Mouse (Mus musculus) midbrain, embryonic 14.5 days (tissue): ENCODE measurements at regions not wholly inside any gene's neighbourhood (a gene's known extent, or its start where the extent isn't known, plus 50 kb on each side); places are given as distances from the start of the nearest gene placed in this dataset.

Source experiments
- ATAC-seq: fragments of 200-750 bp; cut with Nextera tagmentation; 2 replicates; pipeline ENCODE4 v1.8.0; 2017; ENCODE audit warnings: moderate number of reproducible peaks, moderate library complexity; ENCODE audit not compliant: low FRiP score, low TSS enrichment
- DNase-seq: peaks from one replicate; pipeline ENCODE4 v3.0.0-alpha.2; 2015
- H3K27ac ChIP-seq: fragments of 300-500 bp; sonication (generic); replicated peaks from 2 replicates; pipeline ENCODE4 v1.5.1; 2014; ENCODE audit warnings: mild to moderate bottlenecking, low read depth, low read length, moderate library complexity
- H3K27me3 ChIP-seq: fragments of 300-500 bp; sonication (generic); 2 replicates; pipeline ENCODE4 v1.6.1; 2014; ENCODE audit warnings: low read length, control low read depth, mixed read lengths; ENCODE audit not compliant: control insufficient read depth, insufficient read depth
- H3K36me3 ChIP-seq: fragments of 300-500 bp; sonication (generic); 2 replicates; pipeline ENCODE4 v1.6.1; 2014; ENCODE audit warnings: low read length, control low read depth; ENCODE audit not compliant: control insufficient read depth, insufficient read depth
- H3K4me1 ChIP-seq: fragments of 300-500 bp; sonication (generic); 2 replicates; pipeline ENCODE4 v1.6.1; 2014; ENCODE audit warnings: mild to moderate bottlenecking, antibody characterized with exemption, low read length, control low read depth; ENCODE audit not compliant: control insufficient read depth, insufficient read depth
- H3K4me2 ChIP-seq: fragments of 300-500 bp; sonication (generic); 2 replicates; pipeline ENCODE4 v1.6.1; 2014; ENCODE audit warnings: mild to moderate bottlenecking, low read length, moderate library complexity
- H3K4me3 ChIP-seq: fragments of 300-500 bp; sonication (generic); replicated peaks from 2 replicates; pipeline ENCODE4 v1.5.1; 2014; ENCODE audit warnings: low read depth, low read length
- H3K9ac ChIP-seq: fragments of 300-500 bp; sonication (generic); replicated peaks from 2 replicates; pipeline ENCODE4 v1.6.1; 2014; ENCODE audit warnings: mild to moderate bottlenecking, low read length, moderate library complexity
- H3K9me3 ChIP-seq: fragments of 300-500 bp; sonication (generic); 2 replicates; pipeline ENCODE4 v1.6.1; 2016; ENCODE audit warnings: low read length, control low read depth, mixed read lengths; ENCODE audit not compliant: control insufficient read depth
- WGBS: fragments of 180-500 bp; shearing (Covaris S2); extraction: QIAGEN DNeasy Blood & Tissue Kit; methylation state at CpG from one replicate; pipeline ENCODE4 v1.1.7; 2014; 5-methylcytosine and 5-hydroxymethylcytosine counted together

- DNase-seq (peak; percentile 69), ATAC-seq (no peak)
- H3K9ac ChIP-seq: no peak overlapping the region
These were observed 3090.1 kb upstream of the Gm6569 start for GRCm38 (mm10) chr15:70744239-70744638.

GRCm38 (mm10) chr15:70764045-70764444, 3070.3 kb upstream of the Gm6569 start:
- no peaks in the 10 kb centered on the region for H3K4me1 ChIP-seq
- DNase-seq (peak; percentile 8), ATAC-seq (no peak; the same call in 1 of the 2 replicates)
- no peaks in the 10 kb centered on the region for H3K9me3 ChIP-seq
- no peak overlapping the region for H3K4me2 ChIP-seq
- no peak overlapping the region for H3K9ac ChIP-seq
- no peak overlapping the region for H3K4me3 ChIP-seq
- H3K27me3 ChIP-seq: no peaks in the 10 kb centered on the region
- no peaks in the 10 kb centered on the region for H3K36me3 ChIP-seq
- H3K27ac ChIP-seq: no peak overlapping the region
- WGBS: 9% methylated on average over 1 of the region's 1 CpGs

More at GRCm38 (mm10) chr15:70744239-70744638, 3090.1 kb upstream of the Gm6569 start:
- Histone ChIP-seq H3K9me3 (no peaks in the 10 kb centered on the region), H3K36me3 (no peaks in the 10 kb centered on the region), H3K4me3 (no peak overlapping the region), H3K27ac (no peak overlapping the region), H3K4me1 (no peaks in the 10 kb centered on the region), H3K27me3 (no peaks in the 10 kb centered on the region), H3K4me2 (no peak overlapping the region)

GRCm38 (mm10) chr15:70764513-70764912, 3069.8 kb upstream of the Gm6569 start:
- Histone ChIP-seq H3K36me3 (no peaks in the 10 kb centered on the region), H3K4me1 (no peaks in the 10 kb centered on the region), H3K27me3 (no peaks in the 10 kb centered on the region), H3K9me3 (no peaks in the 10 kb centered on the region), H3K27ac (no peak overlapping the region), H3K4me2 (no peak overlapping the region), H3K9ac (no peak overlapping the region), H3K4me3 (no peak overlapping the region)
- WGBS: 55% methylated on average over 1 of the region's 1 CpGs
- no peak; the same call in 1 of the 2 replicates for ATAC-seq
- no peak for DNase-seq

GRCm38 (mm10) chr15:70765471-70765870, 3068.9 kb upstream of the Gm6569 start:
- Histone ChIP-seq H3K9ac (no peak overlapping the region), H3K27me3 (no peaks in the 10 kb centered on the region), H3K36me3 (no peaks in the 10 kb centered on the region), H3K9me3 (no peaks in the 10 kb centered on the region), H3K4me2 (no peak overlapping the region), H3K4me3 (no peak overlapping the region), H3K27ac (no peak overlapping the region), H3K4me1 (no peaks in the 10 kb centered on the region)
- DNase-seq: no peak
- no peak for ATAC-seq
